Mouse (Mus musculus) heart, postnatal 14 days (tissue): Measurements from ENCODE around the gene Nkpd1. TPM values are rescaled to one million over a fixed set of nuclear protein-coding genes. Genes with fewer than 3 reads are reported as not detected.

Source experiments
- DNase-seq, 2 experiments: peaks; one replicate each; pipeline ENCODE4 v3.0.0; 2021 to 2022
- intact Hi-C: fragments of 180-260 bp; cut with DNase I; formaldehyde crosslinking; loops from one replicate; pipeline ENCODE4 v1.15.1; 2025
- total RNA-seq, 2 experiments: library from RNA; stranded (reverse); gene quantifications; 2 replicates each; pipeline ENCODE4 v1.2.3; 2021

Nkpd1 gene
- total RNA-seq, 2 experiments from 2014 or later: not detected

DNA sequence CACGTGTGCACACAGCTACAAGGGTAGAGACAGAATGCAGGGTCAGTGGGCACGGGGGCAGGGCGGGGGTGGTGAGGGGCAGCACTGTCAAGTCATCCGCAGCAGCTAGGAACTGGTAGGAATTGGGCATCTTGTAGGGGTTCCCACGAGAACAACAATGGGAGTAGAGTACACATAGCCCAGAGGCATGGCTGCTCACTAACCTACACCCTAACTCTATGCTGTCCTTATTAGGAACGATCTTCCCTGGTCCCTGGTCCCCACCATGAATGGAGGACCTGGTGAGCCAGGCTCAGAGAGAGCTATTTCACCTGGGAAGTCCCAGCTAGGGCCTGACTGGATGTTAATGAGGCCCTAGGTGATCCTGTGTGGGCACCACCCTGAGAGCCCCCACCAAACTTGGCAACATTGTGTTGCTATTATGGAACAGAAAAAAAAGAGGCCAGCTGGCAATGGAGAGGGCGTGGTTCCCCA, 24.1 kb downstream of the Nkpd1 start:
- DNase-seq: no peak
- intact Hi-C loops: no loop called here

DNA sequence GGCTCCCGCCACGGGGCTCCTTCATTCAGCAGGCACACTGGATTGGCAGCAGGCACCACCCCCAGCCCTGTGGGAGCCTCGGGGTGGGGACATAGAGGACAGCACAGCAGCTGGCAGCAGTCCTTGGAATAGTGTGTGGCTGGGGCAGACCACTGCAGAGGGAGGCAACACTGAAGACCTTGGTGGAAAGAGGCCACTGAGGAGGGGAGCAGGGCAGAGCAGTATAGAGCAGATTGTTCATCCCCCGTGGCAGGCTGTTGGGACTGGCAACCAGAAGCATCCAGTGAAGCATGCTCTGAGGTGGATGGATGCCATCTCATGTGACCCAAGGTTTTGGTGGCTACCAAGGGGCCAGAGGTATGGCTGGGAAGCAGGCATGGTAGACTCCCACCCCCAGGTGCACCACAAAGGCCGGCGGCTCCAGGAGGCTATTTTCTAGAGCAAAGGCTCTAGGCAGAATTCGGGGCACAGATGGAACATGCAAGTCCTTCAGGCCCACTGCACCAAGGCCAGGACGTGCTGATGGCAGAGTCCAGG, 24.6 kb downstream of the Nkpd1 start:
- DNase-seq: peak in 1 of 2 experiments; percentile 26

DNA sequence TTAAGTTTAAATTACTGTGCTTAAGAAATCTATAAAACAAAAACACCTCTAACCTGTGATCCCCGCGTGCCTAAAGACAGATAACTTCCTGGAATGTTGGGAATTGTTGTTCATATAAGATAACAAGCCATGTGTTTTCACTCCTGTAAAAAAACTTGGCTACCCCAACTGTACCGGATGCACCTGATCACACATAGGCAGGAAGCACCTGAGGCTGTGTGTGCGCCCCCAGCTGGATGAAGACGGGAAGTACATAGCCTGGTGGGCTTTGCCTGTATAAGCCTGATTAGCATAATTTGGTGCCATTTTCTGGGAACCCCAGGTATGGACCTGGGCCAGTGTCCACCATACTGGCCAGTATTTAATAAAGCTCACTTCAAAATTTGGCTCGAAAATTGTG, 25.9 kb downstream of the Nkpd1 start:
- intact Hi-C loops: no loop called here
- peak in 1 of 2 experiments; percentile 48 for DNase-seq

More for the DNA sequence above, 24.6 kb downstream of the Nkpd1 start:
- intact Hi-C loops: no loop called here

DNA sequence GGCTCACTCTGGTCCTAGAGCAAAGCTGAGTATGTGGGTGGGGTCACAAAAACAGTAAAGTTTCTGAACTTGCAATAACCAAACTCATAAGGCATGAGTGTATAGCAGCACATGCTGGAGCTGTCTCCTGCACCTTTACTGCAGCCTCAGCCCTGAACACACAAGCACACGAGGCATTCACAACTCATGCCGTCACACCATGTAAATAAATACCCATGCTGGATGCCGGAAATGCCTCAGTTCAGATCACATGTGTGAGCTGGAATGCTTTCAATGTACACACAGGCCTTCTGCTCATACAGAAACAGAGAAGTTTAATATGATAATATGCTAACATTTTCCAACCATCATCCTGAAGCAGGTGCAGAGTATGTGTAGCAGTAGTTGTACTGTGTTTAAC, 28.4 kb downstream of the Nkpd1 start:
- intact Hi-C loops: no loop called here
- no peak for DNase-seq

DNA sequence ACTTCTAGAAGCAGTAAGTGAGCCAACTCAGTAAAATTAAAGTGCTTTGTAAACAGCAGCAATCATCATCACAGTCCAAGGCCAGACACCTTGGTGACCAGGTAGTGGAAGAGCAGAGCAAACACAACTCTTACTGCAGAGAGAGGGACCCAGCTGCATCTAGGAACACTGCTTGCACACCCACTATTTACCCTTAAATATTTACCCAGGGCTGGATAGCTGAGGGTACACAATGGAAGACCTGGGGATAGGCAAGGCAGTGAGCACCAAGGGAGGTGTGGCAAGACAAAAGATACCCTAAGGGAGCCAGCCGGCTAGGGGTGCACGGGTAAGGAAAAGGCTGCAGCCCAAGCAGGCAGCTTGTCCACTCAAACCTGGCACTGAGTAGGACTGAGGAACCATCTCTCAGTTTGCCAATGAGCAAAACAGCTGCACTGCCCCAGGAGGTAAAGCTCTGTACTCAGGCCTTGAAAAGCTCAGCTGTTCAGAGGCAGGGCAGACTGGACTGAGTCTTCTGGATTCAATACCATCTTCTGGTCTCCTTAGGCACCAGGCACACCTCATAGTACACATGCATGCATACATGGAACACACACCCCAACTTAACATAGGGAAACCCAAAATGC, 29.8 kb downstream of the Nkpd1 start:
- DNase-seq: no peak
- intact Hi-C loops: no loop called here

DNA sequence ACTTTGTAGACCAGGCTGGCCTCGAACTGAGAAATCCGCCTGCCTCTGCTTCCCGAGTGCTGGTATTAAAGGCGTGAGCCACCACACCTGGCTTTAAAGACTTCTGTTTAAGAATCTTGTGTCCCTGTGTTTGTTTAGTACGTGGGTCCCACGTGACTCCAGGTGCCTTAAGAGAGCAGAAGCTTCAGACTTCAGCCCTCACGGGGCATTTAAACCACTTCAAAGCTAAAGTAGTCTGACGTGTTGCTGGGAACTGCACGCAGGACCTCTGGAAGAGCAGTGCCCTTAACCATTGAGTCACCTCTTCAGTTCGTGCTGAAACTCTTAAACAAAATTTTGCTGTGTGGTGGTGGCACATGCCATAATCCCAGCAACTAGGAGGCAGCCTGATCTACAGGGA, 31.8 kb downstream of the Nkpd1 start:
- no peak for DNase-seq
- intact Hi-C loops: no loop called here

DNA sequence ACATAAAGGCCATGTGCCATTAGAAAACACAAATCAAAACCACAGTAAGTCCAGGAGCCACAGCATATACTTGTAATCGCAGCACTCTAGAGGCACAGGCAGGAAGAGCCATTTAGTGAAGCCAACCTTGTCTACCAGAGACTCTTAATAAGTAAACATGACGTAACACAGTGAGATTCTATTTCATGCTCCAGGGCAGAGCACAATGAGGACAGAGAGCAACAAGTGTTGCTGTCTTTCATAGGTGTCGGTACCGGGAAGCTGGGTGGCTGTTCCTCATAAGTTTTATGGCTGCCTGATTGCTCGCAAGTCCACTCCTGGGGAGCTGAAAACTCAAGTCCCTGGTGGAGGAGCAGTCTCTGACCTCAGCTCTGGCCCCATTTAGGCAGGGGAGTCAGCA, 34.0 kb downstream of the Nkpd1 start:
- DNase-seq: no peak
- intact Hi-C loops: no loop called here

DNA sequence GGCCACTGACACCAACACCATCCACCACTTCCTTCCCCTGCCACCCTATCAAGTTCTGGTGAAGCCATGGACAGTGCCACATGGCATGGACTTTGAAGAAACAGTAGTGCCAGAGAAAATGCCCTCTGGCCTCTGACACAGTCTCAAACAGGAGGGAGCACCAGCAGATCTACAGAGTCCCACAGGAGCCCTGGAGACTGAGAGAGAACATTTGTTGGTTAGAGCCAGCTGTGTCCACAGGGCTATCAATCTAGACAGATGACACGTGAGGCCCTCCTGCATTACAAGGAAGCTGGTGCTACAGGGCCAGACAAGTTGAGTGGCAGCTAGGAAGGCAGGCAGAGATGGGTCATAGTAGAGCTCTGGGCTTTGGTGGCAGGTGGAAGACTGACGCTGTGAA, 34.8 kb downstream of the Nkpd1 start:
- intact Hi-C loops: no loop called here
- DNase-seq: no peak

DNA sequence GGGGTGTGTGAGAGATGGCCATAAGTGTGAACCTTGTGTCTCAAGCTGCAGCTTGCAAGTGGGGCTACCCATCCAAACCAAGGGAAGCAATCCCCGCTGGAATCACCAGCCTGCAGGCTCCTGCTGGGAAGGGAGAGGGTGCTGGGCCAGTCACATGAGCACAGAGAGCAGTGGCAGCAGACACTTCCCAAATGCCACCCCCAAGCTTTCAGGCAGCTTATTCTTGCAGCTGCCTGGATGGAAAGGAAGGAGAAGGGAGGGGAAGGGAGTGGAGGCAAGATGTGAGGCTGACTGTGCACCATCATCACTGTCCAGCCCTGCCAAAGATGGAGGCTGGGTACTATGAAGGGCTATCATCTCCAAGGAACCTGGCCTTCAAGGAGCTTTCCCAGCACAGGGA, 36.5 kb downstream of the Nkpd1 start:
- intact Hi-C loops: no loop called here

DNA sequence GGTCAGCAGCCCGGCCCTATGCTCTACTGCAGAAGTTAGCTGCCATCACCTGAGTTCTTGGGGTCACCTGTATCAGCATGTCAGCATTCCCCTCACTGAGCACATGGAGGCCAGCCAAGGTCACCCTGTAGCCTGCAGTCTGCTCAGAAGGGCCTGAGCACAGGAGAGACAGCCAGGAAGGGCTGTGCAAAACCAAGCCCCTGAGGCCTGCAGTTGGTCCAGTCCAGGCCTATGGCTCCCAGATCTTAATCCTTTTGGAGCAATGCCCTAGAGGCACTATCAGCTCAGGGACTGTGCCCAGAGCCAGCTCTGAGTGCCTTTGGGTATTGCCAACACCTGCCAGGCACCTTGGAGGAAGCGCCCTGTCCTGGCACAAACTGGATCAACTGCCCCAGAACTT, 39.4 kb downstream of the Nkpd1 start:
- DNase-seq: no peak

More for the DNA sequence above, 36.5 kb downstream of the Nkpd1 start:
- no peak for DNase-seq

DNA sequence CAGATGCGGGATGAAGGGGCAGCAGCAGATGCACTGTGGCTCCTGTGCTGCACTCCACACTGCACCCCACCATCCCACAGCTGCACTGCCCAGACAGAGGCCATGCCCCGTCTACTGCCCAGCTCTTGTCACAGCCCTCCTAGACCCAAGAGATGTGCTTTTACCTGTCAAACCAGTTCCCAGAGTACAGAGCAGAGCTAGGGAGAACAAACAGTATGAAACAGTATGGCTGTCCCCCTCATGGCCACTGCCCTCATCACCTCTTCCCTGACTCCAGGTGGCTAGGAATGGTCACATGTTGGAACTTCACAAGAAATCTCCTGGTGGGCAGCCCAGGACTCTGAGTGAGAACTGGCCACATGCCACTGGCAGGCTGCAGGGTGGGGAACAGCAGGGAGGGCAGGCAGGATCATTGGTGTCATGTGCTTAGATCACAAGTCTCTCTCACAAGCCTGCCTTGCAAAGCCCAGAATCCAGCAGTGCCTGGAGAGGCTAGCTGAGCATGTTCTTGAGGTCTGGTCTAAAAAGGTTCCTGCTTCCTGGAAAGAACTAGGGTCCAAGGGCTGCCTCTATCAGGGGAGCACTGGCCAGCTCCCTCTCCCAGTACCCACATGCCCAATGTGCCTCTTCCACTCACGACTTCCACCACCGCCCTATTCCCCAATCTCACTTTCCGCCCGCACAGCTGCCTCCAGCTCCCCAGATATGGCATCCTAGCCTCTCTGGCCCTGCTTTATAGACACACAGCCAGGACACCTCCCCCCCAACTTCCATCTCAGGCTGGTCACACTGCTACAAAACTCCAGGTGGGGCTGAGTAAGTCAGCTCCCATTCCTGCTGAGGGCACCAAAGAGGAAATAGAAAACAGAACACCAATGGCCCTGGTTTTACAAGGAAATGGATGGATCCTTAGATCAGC, 40.6 kb downstream of the Nkpd1 start:
- DNase-seq: peak in 1 of 2 experiments; percentile 47
- intact Hi-C loops: no loop called here

More for the DNA sequence above, 39.4 kb downstream of the Nkpd1 start:
- intact Hi-C loops: no loop called here

DNA sequence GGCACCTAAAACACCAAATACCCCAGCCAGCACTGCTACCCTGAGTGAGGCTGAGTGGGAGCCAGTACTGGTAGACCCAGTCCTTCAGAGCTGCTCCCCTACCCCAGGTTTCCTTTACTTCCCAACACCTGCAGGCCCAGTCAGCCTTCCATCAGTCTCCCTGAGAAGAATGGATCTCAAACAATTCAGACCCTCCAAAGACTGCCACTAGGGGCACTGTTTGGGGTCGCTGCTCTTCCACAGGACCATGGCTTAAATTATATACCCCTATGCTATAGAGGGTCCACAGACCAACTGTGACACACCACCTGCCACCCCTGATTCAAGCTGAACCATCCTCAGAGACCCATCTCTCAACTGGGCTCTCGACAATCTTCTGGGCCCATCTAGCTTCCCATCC, 41.3 kb downstream of the Nkpd1 start:
- DNase-seq: no peak
- intact Hi-C loops: no loop called here

DNA sequence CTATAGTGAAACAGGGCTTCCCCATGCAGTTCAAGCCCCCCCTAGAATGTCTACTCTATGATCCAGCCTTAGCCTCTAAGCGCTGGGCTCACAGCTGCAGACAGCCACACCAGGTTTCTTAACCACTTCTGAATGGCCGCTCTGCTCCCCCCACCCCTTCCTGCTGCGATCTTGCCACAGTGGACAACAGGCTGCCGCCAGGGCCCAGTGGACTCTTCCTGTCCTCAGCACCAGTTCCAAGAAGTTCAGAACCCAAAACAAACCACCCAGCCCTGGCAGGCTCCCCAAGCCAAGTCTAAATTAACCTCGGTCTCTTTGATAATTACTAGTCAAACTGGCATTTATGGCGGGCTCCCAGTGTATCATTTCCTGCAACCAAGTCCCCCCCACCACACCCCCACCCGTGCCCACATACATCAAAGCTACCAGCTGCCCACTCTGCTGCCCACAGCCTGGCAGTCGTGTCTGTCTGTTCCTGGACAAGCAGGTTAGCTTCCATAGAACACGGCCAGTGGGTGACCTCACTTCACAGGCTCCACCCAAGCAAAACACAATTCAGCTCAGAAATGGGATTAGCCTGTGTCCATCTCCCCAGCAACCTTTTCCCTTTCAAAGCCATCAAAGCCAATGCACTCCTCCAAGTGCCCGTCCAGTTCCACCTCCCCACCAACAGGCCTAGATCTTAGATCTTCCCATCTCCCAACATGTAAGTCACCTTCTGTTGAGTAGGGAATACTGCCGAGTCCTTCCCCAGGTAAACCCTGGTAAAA, 43.0 kb downstream of the Nkpd1 start:
- DNase-seq: no peak
- intact Hi-C loops: no loop called here

DNA sequence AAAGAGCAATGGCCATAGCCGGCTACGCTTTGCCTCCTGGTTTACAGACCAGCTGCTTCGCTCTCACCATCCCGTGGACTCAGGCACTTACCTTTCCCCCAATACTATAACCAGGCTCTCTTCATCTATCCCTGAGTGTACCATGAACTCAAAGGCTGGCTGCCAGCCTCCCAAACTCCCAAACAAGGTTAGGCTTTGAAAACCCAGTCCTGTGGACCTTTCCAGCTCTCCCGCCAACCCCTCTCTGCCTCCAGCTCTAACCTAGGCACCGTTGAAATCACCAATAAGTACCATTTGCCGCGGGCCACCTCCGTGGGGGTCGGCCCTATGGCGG, 43.8 kb downstream of the Nkpd1 start:
- intact Hi-C loops: no loop called here
- DNase-seq: no peak

DNA sequence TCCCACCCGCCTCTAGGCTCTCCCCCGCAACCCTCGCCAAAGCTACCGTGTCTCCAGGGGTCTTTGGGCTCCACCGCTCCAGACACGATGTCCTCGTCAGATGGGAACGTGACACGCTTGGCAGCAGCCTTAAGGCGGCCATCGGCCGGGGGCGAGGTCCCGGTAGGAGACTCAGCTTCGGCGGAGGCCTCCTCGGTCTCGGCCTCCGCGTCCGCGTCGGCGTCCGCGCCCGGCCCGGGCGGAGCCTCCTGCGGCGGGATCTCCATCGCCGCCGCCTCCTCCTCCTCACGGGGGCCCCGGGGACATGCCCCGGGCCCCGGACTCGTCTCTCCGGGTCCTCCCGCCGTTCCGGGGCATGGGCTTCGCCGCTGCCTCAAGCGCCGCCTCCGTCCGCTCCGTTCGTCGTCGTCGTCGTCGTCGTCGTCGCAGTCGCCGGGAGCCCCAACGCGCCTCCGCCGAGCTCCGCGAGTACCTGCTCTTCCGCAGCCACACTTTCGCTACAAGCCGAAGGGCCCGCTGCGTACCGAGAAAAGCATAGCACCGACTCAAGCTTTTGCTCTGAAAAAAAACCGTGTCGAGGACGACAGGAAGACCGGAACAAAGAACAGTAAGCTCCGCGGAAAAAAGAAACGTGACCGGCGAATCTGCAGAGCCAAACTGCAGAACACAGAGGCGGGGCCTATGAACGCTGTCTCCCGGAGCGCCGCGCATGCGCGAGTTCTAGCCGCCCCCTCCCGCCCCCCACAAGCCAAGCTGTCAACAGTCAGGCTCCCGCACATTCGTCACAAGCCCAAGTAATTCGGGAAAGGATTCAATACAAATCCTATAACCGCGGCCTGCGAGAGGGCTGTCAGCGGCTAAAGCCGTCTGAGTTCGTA, 44.4 kb downstream of the Nkpd1 start:
- peak; percentile 94 for DNase-seq
- intact Hi-C loops: no loop called here

DNA sequence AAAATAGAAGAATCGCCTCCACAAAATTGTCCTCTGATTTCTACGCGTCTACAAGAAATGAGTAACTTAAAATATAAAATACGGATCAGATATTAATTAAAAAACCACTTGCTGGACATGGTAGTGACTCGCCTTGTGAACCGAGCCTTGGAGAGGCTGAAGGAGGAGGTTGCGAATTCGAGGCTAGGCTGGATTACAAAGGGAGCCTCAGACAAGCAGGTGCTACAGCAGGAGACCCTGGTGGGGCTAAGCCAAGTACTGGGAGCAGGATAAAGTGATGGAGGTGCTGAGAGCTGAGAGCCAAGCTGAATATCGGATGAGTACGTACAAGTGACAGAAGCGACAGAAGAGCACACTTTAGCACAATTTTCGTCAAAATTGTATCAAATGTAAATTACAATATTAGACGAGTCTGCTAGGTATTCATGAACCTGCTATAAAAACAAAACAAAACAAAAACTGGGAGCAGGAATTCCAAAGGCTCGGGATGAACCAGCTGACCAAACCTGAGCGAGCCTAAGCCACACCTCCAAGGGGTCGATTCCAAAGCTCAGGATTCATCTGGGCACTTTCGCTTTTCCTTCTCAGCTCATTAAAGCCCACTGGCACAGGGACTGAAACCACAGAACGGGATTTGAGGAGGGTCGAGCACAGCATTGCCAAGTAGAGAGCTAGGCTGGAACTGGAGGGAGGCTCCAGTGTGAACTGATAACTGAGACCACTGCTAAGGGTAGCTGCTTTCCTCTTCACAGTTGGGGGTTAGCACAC, 45.2 kb downstream of the Nkpd1 start, which contains the start of gene Ppp1r37:
Gene Ppp1r37, minus strand, starts transcription at position 434 of the 768 bp plus-strand sequence.
- intact Hi-C loops: no loop called here
- peak in 1 of 2 experiments; percentile 45 for DNase-seq

DNA sequence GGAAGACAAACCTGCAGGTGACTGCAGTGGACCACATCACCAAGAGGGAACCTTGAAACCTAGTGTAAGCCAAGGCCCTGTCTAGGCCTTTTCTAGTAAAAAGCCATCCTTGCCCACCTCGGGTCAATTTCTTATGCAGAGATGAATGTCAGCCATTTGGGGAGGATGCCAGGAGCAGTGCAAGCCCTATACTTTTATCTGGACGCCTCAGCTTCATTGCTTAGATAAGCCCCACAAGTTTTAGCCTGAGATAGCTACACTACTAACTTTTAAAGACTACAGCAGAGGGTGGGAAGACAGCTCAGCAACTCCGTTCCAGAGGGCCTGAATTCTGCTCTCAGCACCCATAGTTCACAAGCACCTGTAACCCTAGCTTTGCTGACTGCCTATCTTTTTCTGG, 46.2 kb downstream of the Nkpd1 start:
- no peak for DNase-seq
- intact Hi-C loops: no loop called here

DNA sequence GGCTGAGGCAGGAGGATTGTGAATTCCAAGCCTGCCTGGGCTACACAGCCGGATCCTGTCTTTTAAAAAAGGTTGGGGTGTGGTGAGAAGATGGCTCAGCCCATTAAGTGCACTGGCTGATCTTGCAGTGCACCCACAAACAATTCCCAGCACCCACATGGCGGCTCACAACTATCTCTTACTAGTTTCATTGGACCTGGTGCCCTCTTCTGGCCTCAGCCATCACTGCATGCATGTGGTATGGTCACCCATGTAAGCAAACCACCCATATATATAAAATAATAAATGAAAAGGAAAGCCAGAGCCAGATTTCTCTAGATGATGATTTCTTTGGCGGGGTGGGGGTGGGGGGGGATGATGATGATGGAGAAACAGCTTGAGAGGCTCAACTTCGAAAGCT, 46.8 kb downstream of the Nkpd1 start:
- intact Hi-C loops: no loop called here
- DNase-seq: no peak

DNA sequence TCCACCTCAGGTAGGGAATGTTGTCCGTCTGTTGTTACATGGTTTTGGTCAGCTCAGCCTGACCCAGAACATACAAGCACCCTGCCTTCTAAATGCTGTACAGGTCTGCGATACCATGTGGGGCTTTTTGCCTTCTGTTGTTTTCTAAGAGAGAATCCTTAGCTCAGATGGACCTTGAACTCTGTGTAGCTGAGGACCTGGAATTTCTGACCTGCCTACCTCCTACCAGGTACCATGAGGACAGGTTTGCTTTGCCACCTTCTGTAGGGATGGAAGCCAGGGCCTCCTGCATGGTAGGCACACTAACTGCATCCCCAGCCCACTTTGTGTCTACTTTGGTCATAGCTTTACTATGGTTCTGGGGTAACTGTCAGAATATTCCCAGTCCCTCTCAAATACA, 48.2 kb downstream of the Nkpd1 start:
- intact Hi-C loops: no loop called here

More for the DNA sequence above, 48.2 kb downstream of the Nkpd1 start:
- no peak for DNase-seq
